Mouse (Mus musculus): ENCODE data around the gene Olfr738.

Olfr738 gene

GRCm38 (mm10) chr14:50407268-50407667 lies at the start of gene Olfr738:
Gene Olfr738 (plus strand): TSS chr14:50407568.
- no peak for DNase-seq (ENCODE audit: low spot score)

- DNase-seq (ENCODE audit: low spot score), result no peak
These were observed 49.8 kb upstream of the Olfr738 start, which contains the start of gene Tlr11 for GRCm38 (mm10) chr14:50357593-50357992. Gene Tlr11 (plus strand): TSS chr14:50357914.

- DNase-seq (ENCODE audit: low spot score), result no peak
These were observed 46.9 kb upstream of the Olfr738 start for GRCm38 (mm10) chr14:50360480-50360879.

- DNase-seq (ENCODE audit: low spot score), result no peak
These were observed 43.8 kb upstream of the Olfr738 start for GRCm38 (mm10) chr14:50363561-50363960.

GRCm38 (mm10) chr14:50380863-50381262 lies 26.5 kb upstream of the Olfr738 start, which contains the start of gene Olfr736:
Gene Olfr736 (plus strand): TSS chr14:50381163.
- DNase-seq (ENCODE audit: low spot score), result no peak

GRCm38 (mm10) chr14:50418326-50418725 lies 11.0 kb downstream of the Olfr738 start, which contains the start of gene Olfr739:
Gene Olfr739 (plus strand): TSS chr14:50418626.
- DNase-seq (ENCODE audit: low spot score), result no peak

GRCm38 (mm10) chr14:50445245-50445644 lies 37.9 kb downstream of the Olfr738 start, which contains the start of gene Olfr740:
Gene Olfr740 (plus strand): TSS chr14:50445545.
- DNase-seq (ENCODE audit: low spot score), result no peak

Data from urinary bladder, postnatal 14 days (tissue).